Mouse (Mus musculus) limb, embryonic 14.5 days (tissue): ENCODE measurements around the gene Mrc2. TPM values are rescaled to one million over a fixed set of nuclear protein-coding genes. Genes with fewer than 3 reads are reported as not detected.

ENCODE experiments used
- ATAC-seq: fragments of 200-750 bp; cut with Nextera tagmentation; 2 replicates; pipeline ENCODE4 v1.8.0; 2017; ENCODE audit warnings: low read depth, moderate number of reproducible peaks, moderate TSS enrichment; ENCODE audit not compliant: low FRiP score
- DNase-seq: peaks from one replicate; pipeline ENCODE4 v3.0.0-alpha.2; 2015; ENCODE audit warnings: low spot score
- H3K27ac ChIP-seq: fragments of 300-500 bp; sonication (generic); replicated peaks from 2 replicates; pipeline ENCODE4 v1.5.1; 2014; ENCODE audit warnings: low read depth, mild to moderate bottlenecking, low read length, moderate library complexity, mixed read lengths
- H3K27me3 ChIP-seq: fragments of 300-500 bp; sonication (generic); 2 replicates; pipeline ENCODE4 v1.6.1; 2014; ENCODE audit warnings: low read length, mixed read lengths; ENCODE audit not compliant: control insufficient read depth, insufficient read depth
- H3K36me3 ChIP-seq: fragments of 300-500 bp; sonication (generic); 2 replicates; pipeline ENCODE4 v1.6.1; 2014; ENCODE audit warnings: mild to moderate bottlenecking, low read length, moderate library complexity, mixed read lengths; ENCODE audit not compliant: control insufficient read depth, insufficient read depth
- H3K4me1 ChIP-seq: fragments of 300-500 bp; sonication (generic); 2 replicates; pipeline ENCODE4 v1.6.1; 2014; ENCODE audit warnings: antibody characterized with exemption, low read length, mixed read lengths; ENCODE audit not compliant: control insufficient read depth, insufficient read depth
- H3K4me2 ChIP-seq: fragments of 300-500 bp; sonication (generic); replicated peaks from 2 replicates; pipeline ENCODE4 v1.6.1; 2014; ENCODE audit warnings: low read depth, mild to moderate bottlenecking, low read length, moderate library complexity; ENCODE audit not compliant: severe bottlenecking
- H3K4me3 ChIP-seq: fragments of 300-500 bp; sonication (generic); replicated peaks from 2 replicates; pipeline ENCODE4 v1.5.1; 2014; ENCODE audit warnings: low read length
- H3K9ac ChIP-seq: fragments of 300-500 bp; sonication (generic); 2 replicates; pipeline ENCODE4 v1.6.1; 2014; ENCODE audit warnings: mild to moderate bottlenecking, low read depth, low read length, moderate library complexity; ENCODE audit not compliant: severe bottlenecking
- H3K9me3 ChIP-seq: fragments of 300-500 bp; sonication (generic); 2 replicates; pipeline ENCODE4 v1.6.1; 2016; ENCODE audit warnings: low read length; ENCODE audit not compliant: control insufficient read depth
- POLR2A ChIP-seq: fragments of 200-500 bp; IDR thresholded peaks from 2 replicates; pipeline ENCODE4 v1.8.0; 2012; ENCODE audit warnings: inconsistent platforms, mild to moderate bottlenecking, moderate library complexity, borderline replicate concordance; ENCODE audit not compliant: insufficient read depth, insufficient read length; ENCODE audit errors: extremely low read depth
- WGBS: fragments of 180-500 bp; shearing (Covaris S2); extraction: QIAGEN DNeasy Blood & Tissue Kit; methylation state at CpG from one replicate; pipeline ENCODE4 v1.1.7; 2014; 5-methylcytosine and 5-hydroxymethylcytosine counted together
- polyA plus RNA-seq, 2 experiments: library from polyadenylated mRNA; depleted of rRNA in 1 of 2; stranded (reverse) in 1 of 2; unstranded in 1 of 2; fragments of >200 nt; fragmentation: Nextera tagmentation in 1 of 2; extraction: Ambion mirVana in 1 of 2; gene quantifications; 2 replicates each; pipeline versions ENCODE4 v1.2.1 to v1.2.3; 2012 to 2014

Mrc2 gene
- polyA plus RNA-seq, 2 experiments: 26.4 to 98.5 TPM

DNA sequence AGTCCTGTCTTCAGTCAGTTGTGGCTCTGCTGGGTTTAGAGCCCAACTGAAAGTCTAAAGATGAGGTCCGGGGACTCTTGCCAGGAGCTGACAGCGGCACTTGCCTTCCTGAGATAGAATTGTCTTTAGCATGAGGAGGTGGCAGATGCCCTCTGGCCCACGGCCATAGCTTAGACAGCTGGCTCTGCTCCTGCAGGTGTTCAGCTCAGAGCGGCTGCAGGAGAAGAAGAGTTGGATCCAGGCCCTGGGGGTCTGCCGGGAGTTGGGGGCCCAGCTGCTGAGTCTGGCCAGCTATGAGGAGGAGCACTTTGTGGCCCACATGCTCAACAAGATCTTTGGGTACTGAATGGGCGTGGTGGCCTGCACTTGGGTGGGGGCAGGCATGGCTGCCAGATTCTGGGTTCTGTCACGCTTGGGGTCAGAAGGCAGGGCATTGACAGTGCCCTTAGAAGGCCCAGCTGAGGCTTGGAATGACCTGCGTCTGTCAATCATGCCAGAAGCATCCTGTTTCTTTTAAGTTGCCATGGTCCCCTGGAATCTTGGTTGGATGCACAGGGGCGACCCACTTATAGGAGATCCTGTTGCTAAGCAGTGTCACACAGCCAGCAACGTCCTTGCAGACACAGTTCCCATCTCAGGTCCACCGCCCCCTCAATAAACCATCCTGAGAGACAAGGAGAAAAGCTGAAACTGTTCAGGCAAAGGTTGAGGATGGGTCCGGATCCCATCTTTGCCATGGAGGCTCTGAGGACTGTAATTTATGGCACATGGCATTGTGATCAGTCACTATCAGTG lies 46.4 kb downstream of the Mrc2 start:
- Histone ChIP-seq H3K27ac (no peak overlapping the region), H3K9me3 (no peaks in the 10 kb centered on the region), H3K27me3 (no peaks in the 10 kb centered on the region), H3K4me2 (no peak overlapping the region), H3K4me3 (no peak overlapping the region), H3K4me1 (no peaks in the 10 kb centered on the region), H3K36me3 (peaks cover 87% of the 10 kb centered on the region), H3K9ac (no peak overlapping the region)
- WGBS: 81% methylated on average over 12 of the region's 12 CpGs
- DNase-seq: no peak
- no peak for TF ChIP-seq POLR2A
- no peak for ATAC-seq

GRCm38 (mm10) chr11:105345284-105345683 lies 52.8 kb downstream of the Mrc2 start:
- DNase-seq: no peak
- no peak for ATAC-seq
- no peaks in the 10 kb centered on the region for H3K4me1 ChIP-seq
- no peak overlapping the region for H3K9ac ChIP-seq
- no peak overlapping the region for H3K4me3 ChIP-seq
- H3K9me3 ChIP-seq: no peaks in the 10 kb centered on the region
- H3K27me3 ChIP-seq: no peaks in the 10 kb centered on the region
- H3K27ac ChIP-seq: no peak overlapping the region
- H3K36me3 ChIP-seq: peaks cover 92% of the 10 kb centered on the region
- H3K4me2 ChIP-seq: no peak overlapping the region
- 75% methylated on average over 2 of the region's 2 CpGs for WGBS
- no peak for TF ChIP-seq POLR2A

DNA sequence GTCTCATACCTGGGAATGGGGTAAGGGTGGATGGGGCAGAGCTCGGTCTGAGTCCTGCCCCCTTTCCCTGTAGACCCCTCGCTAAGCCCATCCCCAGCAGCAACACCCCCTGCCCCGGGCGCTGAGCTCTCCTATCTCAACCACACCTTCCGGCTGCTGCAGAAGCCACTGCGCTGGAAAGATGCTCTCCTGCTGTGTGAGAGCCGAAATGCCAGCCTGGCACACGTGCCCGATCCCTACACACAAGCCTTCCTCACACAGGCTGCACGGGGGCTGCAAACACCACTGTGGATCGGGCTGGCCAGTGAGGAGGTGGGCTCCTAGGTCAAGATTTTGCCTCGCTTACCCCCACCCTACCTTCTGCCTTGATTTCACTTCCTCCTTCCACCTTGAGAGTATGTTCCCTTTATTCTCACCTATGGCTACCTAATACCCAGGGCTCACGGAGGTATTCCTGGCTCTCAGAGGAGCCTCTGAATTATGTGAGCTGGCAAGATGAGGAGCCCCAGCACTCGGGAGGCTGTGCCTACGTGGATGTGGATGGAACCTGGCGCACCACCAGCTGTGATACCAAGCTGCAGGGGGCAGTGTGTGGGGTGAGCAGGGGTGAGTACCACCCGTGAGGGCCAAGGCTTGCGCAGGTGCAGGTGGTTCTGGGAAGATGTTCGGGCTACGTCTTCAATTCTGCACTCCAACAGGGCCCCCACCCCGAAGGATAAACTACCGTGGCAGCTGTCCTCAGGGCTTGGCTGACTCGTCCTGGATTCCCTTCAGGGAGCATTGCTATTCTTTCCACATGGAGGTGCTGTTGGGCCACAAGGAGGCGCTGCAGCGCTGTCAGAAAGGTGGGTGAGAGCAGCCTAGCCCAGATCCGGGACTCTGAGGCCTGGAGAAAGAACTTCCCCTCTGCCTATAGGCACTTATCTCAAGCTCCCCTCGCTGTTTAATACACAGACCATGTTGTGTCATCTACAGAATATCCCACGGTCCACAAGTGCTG lies 55.0 kb downstream of the Mrc2 start:
- peaks cover 80% of the 10 kb centered on the region for H3K36me3 ChIP-seq

DNA sequence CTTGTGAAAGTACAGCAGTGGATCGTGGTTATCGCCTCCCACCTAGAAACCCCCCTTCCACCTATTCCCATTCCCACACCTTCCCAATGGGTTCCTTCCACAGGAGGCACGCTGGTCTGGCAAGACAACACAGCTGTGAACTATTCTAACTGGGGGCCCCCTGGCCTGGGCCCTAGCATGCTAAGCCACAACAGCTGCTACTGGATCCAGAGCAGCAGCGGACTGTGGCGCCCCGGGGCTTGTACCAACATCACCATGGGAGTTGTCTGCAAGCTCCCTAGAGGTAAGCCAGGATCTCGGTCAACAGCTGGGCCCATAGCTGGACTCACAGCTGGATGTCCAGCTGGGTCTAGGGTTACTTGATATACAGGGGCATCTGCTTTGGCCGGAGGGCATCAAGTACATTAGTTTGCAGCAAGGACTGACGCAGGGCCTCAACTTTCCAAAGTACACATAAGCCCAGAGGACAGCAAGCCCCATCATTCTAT lies 56.1 kb downstream of the Mrc2 start:
- ATAC-seq (no peak), DNase-seq (no peak)
- Histone ChIP-seq H3K4me2 (no peak overlapping the region), H3K27ac (no peak overlapping the region), H3K9me3 (no peaks in the 10 kb centered on the region), H3K36me3 (peaks cover 70% of the 10 kb centered on the region), H3K9ac (no peak overlapping the region), H3K4me1 (peaks cover 11% of the 10 kb centered on the region), H3K27me3 (no peaks in the 10 kb centered on the region), H3K4me3 (no peak overlapping the region)
- TF ChIP-seq POLR2A: no peak
- 87% methylated on average over 9 of the region's 9 CpGs for WGBS

More for the DNA sequence above, 55.0 kb downstream of the Mrc2 start:
- TF ChIP-seq POLR2A: no peak
- no peaks in the 10 kb centered on the region for H3K27me3 ChIP-seq
- DNase-seq (peak; percentile 62), ATAC-seq (peak; percentile 45)
- no peak overlapping the region for H3K4me2 ChIP-seq
- no peak overlapping the region for H3K4me3 ChIP-seq
- 0 out of 2 replicates have a peak, but pooled peaks cover 2% of the 10 kb centered on the region for H3K4me1 ChIP-seq
- no peaks in the 10 kb centered on the region for H3K9me3 ChIP-seq
- H3K9ac ChIP-seq: no peak overlapping the region
- 64% methylated on average over 28 of the region's 28 CpGs for WGBS
- no peak overlapping the region for H3K27ac ChIP-seq

GRCm38 (mm10) chr11:105349780-105350324 lies 57.4 kb downstream of the Mrc2 start:
- H3K36me3 ChIP-seq: peaks cover 62% of the 10 kb centered on the region
- no peak for TF ChIP-seq POLR2A
- 93% methylated on average over 17 of the region's 19 CpGs for WGBS

More at GRCm38 (mm10) chr11:105349780-105350324, 57.4 kb downstream of the Mrc2 start:
- H3K4me2 ChIP-seq: no peak overlapping the region
- H3K4me3 ChIP-seq: no peak overlapping the region
- no peaks in the 10 kb centered on the region for H3K9me3 ChIP-seq
- peaks cover 20% of the 10 kb centered on the region for H3K4me1 ChIP-seq
- no peaks in the 10 kb centered on the region for H3K27me3 ChIP-seq
- H3K27ac ChIP-seq: no peak overlapping the region
- DNase-seq (no peak), ATAC-seq (no peak)
- H3K9ac ChIP-seq: no peak overlapping the region
